Mouse (Mus musculus) heart, embryonic 14.5 days (tissue): Measurements from ENCODE around the gene Mpo. TPM values are rescaled to one million over a fixed set of nuclear protein-coding genes. Genes with fewer than 3 reads are reported as not detected.

ENCODE experiments used
- ATAC-seq: fragments of 200-750 bp; cut with Nextera tagmentation; 2 replicates; pipeline ENCODE4 v1.8.0; 2017; ENCODE audit warnings: low read depth, moderate TSS enrichment; ENCODE audit not compliant: insufficient number of reproducible peaks, insufficient read depth, low FRiP score
- H3K27ac ChIP-seq, 2 experiments: fragments of 200-500 bp in 1 of 2; fragments of 300-500 bp in 1 of 2; sonication (generic) in 1 of 2; replicated peaks in 1 of 2; 2 replicates each; pipeline ENCODE4 v1.5.1; 2012 to 2014; ENCODE audit warnings: low read depth in 2 of 2, low read length in 2 of 2, control low read depth in 1 of 2, mild to moderate bottlenecking in 1 of 2, mixed read lengths in 1 of 2; ENCODE audit not compliant: control insufficient read depth in 1 of 2, insufficient read depth in 1 of 2
- H3K27me3 ChIP-seq: fragments of 300-500 bp; sonication (generic); 2 replicates; pipeline ENCODE4 v1.6.1; 2014; ENCODE audit warnings: mild to moderate bottlenecking, low read length, control low read depth; ENCODE audit not compliant: control insufficient read depth, insufficient read depth
- H3K36me3 ChIP-seq: fragments of 300-500 bp; sonication (generic); 2 replicates; pipeline ENCODE4 v1.6.1; 2014; ENCODE audit warnings: mild to moderate bottlenecking, control low read depth, low read length, mixed read lengths; ENCODE audit not compliant: control insufficient read depth, insufficient read depth
- H3K4me1 ChIP-seq, 2 experiments: fragments of 200-500 bp in 1 of 2; fragments of 300-500 bp in 1 of 2; sonication (generic) in 1 of 2; 2 replicates each; pipeline ENCODE4 v1.6.1; 2012 to 2014; ENCODE audit warnings: low read length in 2 of 2, control low read depth in 1 of 2, mixed read lengths in 1 of 2; ENCODE audit not compliant: control insufficient read depth in 2 of 2, insufficient read depth in 2 of 2
- H3K4me2 ChIP-seq: fragments of 300-500 bp; sonication (generic); 2 replicates; pipeline ENCODE4 v1.6.1; 2014; ENCODE audit warnings: mild to moderate bottlenecking, low read length
- H3K4me3 ChIP-seq, 2 experiments: fragments of 200-500 bp in 1 of 2; fragments of 300-500 bp in 1 of 2; sonication (generic) in 1 of 2; 2 replicates each; pipeline ENCODE4 v1.5.1; 2012 to 2014; ENCODE audit warnings: low read length in 2 of 2, mild to moderate bottlenecking in 2 of 2, control low read depth in 1 of 2, low read depth in 1 of 2, moderate library complexity in 1 of 2; ENCODE audit not compliant: control insufficient read depth in 1 of 2, insufficient read depth in 1 of 2
- H3K9ac ChIP-seq: fragments of 300-500 bp; sonication (generic); 2 replicates; pipeline ENCODE4 v1.6.1; 2014; ENCODE audit warnings: mild to moderate bottlenecking, low read length
- H3K9me3 ChIP-seq: fragments of 300-500 bp; sonication (generic); 2 replicates; pipeline ENCODE4 v1.6.1; 2016; ENCODE audit warnings: low read length, control low read depth; ENCODE audit not compliant: control insufficient read depth
- WGBS: fragments of 180-500 bp; shearing (Covaris S2); extraction: QIAGEN DNeasy Blood & Tissue Kit; methylation state at CpG from one replicate; pipeline ENCODE4 v1.1.7; 2014; 5-methylcytosine and 5-hydroxymethylcytosine counted together
- polyA plus RNA-seq: library from polyadenylated mRNA; unstranded; fragments of >200 nt; fragmentation: Nextera tagmentation; extraction: Ambion mirVana; gene quantifications from 2 replicates; pipeline ENCODE4 v1.2.1, GENCODE M21; 2014

Gene Mpo
- 0.09 and 1.00 TPM in 2 replicates for polyA plus RNA-seq

GRCm38 (mm10) chr11:87793460-87793859, at the start of gene Mpo:
Mpo (plus strand) TSS chr11:87793581.
- H3K27ac ChIP-seq, result no peak within 1 kb of the TSS
- no peaks in the 10 kb centered on the region for H3K27me3 ChIP-seq
- WGBS, result 32% methylated on average over 3 of the region's 3 CpGs
- no peaks in the 10 kb centered on the region for H3K4me1 ChIP-seq
- H3K4me3 ChIP-seq, result no peak within 1 kb of the TSS
- no peak within 1 kb of the TSS for H3K9ac ChIP-seq
- H3K36me3 ChIP-seq, result no peaks in the 10 kb centered on the region
- H3K4me2 ChIP-seq, result no peak within 1 kb of the TSS
- H3K9me3 ChIP-seq, result no peaks in the 10 kb centered on the region
- ATAC-seq, result no peak

GRCm38 (mm10) chr11:87743691-87744090, 49.7 kb upstream of the Mpo start:
- Histone ChIP-seq H3K4me1 (no peaks in the 10 kb centered on the region), H3K27ac (no peak overlapping the region), H3K36me3 (peaks cover 62% of the 10 kb centered on the region), H3K27me3 (no peaks in the 10 kb centered on the region), H3K9ac (no peak overlapping the region), H3K4me3 (no peak overlapping the region), H3K9me3 (no peaks in the 10 kb centered on the region), H3K4me2 (no peak overlapping the region)
- no peak for ATAC-seq
- 93% methylated on average over 3 of the region's 3 CpGs for WGBS

GRCm38 (mm10) chr11:87744964-87745363, 48.4 kb upstream of the Mpo start:
- Histone ChIP-seq H3K36me3 (peaks cover 53% of the 10 kb centered on the region), H3K27ac (no peak overlapping the region), H3K9me3 (no peaks in the 10 kb centered on the region), H3K27me3 (no peaks in the 10 kb centered on the region), H3K4me3 (no peak overlapping the region), H3K9ac (no peak overlapping the region), H3K4me2 (no peak overlapping the region), H3K4me1 (no peaks in the 10 kb centered on the region)
- 69% methylated on average over 4 of the region's 4 CpGs for WGBS
- ATAC-seq, result no peak

GRCm38 (mm10) chr11:87745632-87746555, 47.5 kb upstream of the Mpo start:
- Histone ChIP-seq H3K9me3 (no peaks in the 10 kb centered on the region), H3K4me1 (no peaks in the 10 kb centered on the region), H3K9ac (no peak overlapping the region), H3K36me3 (peaks cover 44% of the 10 kb centered on the region), H3K27me3 (no peaks in the 10 kb centered on the region), H3K27ac (no peak overlapping the region), H3K4me3 (no peak overlapping the region), H3K4me2 (no peak overlapping the region)
- ATAC-seq, result no peak
- WGBS, result 70% methylated on average over 9 of the region's 9 CpGs

GRCm38 (mm10) chr11:87747312-87747711, 46.1 kb upstream of the Mpo start:
- Histone ChIP-seq H3K9me3 (no peaks in the 10 kb centered on the region), H3K36me3 (peaks cover 30% of the 10 kb centered on the region), H3K27me3 (no peaks in the 10 kb centered on the region), H3K27ac (no peak overlapping the region), H3K4me2 (no peak overlapping the region), H3K9ac (no peak overlapping the region), H3K4me3 (no peak overlapping the region), H3K4me1 (no peaks in the 10 kb centered on the region)
- no peak for ATAC-seq
- 92% methylated on average over 5 of the region's 5 CpGs for WGBS

- Histone ChIP-seq H3K9ac (no peak overlapping the region), H3K4me3 (no peak overlapping the region), H3K4me2 (no peak overlapping the region), H3K27ac (no peak overlapping the region), H3K9me3 (no peaks in the 10 kb centered on the region), H3K27me3 (no peaks in the 10 kb centered on the region), H3K36me3 (peaks cover 26% of the 10 kb centered on the region), H3K4me1 (no peaks in the 10 kb centered on the region)
- 83% methylated on average over 7 of the region's 7 CpGs for WGBS
- no peak for ATAC-seq
Measured at GRCm38 (mm10) chr11:87747716-87748115, 45.7 kb upstream of the Mpo start.

- H3K4me1 ChIP-seq, result no peaks in the 10 kb centered on the region
- ATAC-seq, result no peak
- H3K9ac ChIP-seq, result no peak overlapping the region
- H3K27me3 ChIP-seq, result no peaks in the 10 kb centered on the region
- peak overlapping the region; percentile 2; the same call in 1 of the 2 replicates for H3K4me2 ChIP-seq
- peaks cover 19% of the 10 kb centered on the region for H3K36me3 ChIP-seq
- H3K4me3 ChIP-seq, result no peak overlapping the region
- H3K27ac ChIP-seq, result no peak overlapping the region
- no peaks in the 10 kb centered on the region for H3K9me3 ChIP-seq
- 30% methylated on average over 19 of the region's 19 CpGs for WGBS
Measured at GRCm38 (mm10) chr11:87748132-87749119, 45.0 kb upstream of the Mpo start.
